Mouse (Mus musculus): Measurements from ENCODE around the gene Dedd.

Gene Dedd

DNA sequence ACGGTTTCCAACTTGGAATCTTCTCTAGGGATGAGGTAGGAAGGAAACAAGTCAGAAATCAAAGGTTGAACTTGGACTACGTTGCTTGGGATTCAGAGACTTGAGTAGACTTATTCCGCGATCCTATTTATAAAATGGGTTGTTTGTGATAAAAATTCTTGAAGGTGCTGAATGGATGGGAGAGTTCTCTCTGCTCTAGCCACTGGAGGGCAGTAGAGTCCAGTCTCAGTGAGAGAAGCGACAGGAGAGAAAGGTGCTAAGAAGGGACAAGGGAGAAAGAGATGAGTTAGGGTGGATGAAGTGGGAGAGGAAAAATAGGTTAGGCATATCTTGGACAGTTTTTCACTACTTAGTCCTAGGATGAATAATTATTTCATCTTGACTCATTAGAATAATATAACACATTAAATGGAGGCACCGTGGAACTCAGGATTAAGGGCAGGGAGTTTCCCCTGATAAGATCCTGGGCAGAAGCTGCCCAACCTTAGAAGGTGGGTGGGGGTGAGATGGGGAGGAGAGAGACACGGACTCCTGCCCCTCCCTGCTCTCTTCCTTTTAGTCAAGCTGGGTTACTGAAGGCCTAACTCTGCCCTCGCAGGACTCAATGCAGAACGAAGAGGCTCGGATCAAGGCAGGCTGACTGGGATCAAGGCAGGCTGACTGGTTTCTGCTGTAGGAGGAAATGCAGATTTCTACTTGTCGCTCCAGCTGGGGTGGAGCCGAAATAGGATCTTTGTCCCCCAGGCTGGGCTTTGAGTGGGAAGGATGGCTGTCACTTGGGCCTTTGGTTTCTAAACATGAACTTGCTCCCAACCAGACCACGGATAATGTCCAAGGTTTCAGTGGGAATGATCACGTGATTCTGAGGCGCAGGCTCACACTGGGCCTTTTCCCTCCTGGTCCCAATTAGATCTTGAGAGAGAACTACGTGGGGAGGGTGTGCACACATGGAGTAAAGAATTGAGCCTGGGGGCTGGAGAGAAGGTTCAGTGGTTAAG, 32.5 kb downstream of the Dedd start:
- peak; percentile 81 for DNase-seq

- no peak for DNase-seq
Measured at GRCm38 (mm10) chr1:171365934-171366333, 37.0 kb downstream of the Dedd start.

GRCm38 (mm10) chr1:171369845-171370556, 41.1 kb downstream of the Dedd start, which contains the start of gene Nectin4:
TSS of gene Nectin4 (plus strand) at chr1:171370099.
- no peak for DNase-seq

- no peak for DNase-seq
Measured at GRCm38 (mm10) chr1:171372880-171373279, 43.9 kb downstream of the Dedd start.

DNA sequence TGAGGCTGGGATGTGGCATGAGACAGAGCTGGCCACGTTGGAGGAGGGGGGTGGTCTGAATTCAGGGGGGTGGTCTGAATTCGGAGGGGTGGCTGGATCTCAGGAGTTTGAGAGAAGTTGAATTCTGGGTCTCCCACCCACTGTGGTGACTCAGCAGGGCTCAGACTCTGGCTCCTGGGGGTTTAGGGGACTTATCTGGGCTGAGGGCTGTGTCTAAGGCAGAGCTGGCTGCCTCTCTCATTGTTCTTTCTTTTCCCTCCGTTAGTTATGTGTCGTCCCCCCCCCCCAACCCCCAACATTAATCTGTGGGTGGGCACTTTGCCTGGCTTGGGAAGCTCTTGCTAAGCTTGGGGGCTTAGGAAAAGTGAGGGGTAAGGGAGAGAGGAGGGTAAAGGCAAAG, 45.0 kb downstream of the Dedd start:
- no peak for DNase-seq

DNA sequence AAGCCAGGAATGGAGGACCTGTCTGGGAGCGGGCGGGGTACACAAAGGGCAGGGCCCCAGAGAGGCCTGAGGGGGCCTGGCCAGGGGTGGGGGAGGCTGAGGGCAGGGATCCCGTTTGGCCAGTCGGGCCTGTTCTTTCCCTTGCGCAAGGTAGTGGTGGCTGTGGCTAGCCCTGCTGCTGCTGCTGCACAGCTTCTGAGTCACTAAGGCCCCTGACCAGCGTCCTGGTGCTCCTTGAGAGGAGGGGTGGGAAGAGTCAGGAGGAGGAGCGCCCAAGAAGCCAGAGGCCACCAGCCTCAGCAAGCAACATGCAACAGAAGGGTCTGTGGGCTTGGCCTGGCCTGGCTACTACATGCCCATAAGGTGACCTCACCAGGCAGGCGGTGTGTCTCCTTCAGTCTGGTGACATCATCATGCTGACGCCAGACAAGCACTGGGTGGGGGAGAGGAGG, 46.7 kb downstream of the Dedd start:
- no peak for DNase-seq

DNA sequence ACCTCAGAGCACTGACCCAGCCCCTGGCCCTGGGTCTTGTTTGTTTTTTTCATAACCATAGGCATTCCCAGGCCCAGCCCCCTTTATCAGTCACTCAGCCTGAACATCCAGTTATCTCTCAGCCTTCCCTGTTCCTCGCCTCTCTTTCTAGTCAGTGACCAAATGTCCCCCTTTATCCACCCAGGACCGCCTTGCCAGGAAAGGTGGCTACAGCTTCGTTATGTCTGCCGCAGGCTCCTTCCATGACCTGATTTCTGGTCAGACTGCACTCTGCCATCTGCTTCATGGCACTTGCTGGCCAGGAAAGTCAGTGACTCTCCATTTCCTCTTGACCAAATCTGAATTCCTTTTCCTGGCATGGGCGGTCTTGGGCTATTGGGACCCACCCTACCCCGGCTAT, 49.4 kb downstream of the Dedd start:
- no peak for DNase-seq

DNA sequence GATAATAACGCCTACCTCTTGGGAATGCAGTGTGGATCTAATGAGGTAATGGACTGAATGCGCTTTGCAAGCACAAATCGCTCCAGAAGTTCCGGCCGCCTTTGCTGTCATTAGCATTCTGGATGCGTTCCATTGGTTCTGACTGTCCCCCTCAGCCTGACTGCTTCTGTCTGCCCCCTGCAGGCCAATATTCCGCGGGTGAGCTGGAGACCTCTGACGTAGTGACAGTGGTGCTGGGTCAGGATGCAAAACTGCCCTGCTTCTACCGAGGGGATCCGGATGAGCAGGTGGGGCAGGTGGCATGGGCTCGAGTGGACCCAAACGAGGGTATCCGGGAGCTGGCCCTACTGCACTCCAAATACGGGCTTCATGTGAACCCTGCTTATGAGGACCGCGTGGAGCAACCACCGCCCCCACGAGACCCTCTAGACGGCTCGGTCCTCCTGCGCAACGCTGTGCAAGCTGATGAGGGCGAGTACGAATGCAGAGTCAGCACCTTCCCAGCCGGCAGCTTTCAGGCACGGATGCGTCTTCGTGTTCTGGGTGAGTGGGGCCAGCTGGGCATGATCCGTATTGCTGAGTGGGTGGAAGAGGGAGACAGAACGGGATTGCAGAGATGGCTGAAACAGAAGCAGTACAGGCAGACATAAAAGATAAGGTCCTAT, 51.1 kb downstream of the Dedd start:
- peak; percentile 73 for DNase-seq

DNA sequence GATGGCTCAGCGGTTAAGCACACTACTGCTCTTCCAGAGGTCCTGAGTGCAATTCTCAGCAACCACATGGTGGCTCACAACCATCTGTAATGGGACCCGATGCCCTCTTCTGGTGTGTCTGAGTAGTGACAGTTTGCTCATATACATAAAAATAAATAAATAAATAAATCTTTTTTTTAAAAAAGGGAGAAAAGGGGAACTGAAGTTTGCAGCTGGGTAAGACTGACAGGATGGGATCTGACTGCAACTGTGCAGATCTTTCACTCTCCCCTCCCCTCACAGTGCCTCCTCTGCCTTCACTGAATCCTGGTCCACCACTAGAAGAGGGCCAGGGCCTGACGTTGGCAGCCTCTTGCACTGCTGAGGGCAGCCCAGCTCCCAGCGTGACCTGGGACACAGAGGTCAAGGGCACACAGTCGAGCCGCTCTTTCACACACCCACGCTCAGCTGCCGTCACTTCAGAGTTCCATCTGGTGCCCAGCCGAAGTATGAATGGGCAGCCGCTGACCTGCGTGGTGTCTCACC, 53.2 kb downstream of the Dedd start:
- no peak for DNase-seq

DNA sequence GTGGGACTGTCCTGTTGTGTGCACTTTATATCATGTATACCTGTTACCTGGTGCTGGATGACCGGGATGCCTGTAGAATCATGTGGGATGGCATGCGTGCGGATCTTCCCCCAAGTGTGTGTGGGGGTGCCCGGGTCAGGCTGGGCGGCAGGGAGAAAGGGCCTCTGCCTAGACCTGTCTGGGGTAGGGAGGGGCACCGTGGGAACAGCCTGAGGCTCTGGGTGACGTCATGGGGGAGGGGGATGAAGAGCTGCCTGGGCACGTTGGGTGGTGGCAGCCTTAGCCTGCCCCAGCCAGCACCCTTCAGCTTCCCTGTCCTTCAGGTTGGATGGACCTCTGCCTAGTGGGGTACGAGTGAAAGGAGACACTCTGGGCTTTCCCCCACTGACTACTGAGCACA, 55.4 kb downstream of the Dedd start:
- no peak for DNase-seq

DNA sequence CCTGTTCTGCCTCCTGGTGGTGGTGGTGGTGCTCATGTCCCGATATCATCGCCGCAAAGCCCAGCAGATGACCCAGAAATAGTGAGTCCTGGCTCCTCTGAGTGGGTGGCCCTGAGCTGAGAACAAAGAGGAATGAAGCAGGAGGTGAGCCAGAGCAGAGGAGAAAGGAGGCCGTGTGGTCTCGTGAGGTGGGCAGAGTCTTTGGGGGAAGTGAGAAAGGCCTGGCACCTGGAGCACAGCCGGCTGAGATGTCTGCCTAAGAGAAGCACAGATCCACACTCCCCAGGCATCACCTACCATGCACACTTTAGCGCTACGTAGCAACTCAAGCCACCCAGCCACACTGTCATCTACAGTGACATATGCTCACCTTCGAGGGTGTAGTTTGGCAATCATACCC, 56.2 kb downstream of the Dedd start:
- no peak for DNase-seq

GRCm38 (mm10) chr1:171387099-171387498, 58.2 kb downstream of the Dedd start:
- no peak for DNase-seq

DNA sequence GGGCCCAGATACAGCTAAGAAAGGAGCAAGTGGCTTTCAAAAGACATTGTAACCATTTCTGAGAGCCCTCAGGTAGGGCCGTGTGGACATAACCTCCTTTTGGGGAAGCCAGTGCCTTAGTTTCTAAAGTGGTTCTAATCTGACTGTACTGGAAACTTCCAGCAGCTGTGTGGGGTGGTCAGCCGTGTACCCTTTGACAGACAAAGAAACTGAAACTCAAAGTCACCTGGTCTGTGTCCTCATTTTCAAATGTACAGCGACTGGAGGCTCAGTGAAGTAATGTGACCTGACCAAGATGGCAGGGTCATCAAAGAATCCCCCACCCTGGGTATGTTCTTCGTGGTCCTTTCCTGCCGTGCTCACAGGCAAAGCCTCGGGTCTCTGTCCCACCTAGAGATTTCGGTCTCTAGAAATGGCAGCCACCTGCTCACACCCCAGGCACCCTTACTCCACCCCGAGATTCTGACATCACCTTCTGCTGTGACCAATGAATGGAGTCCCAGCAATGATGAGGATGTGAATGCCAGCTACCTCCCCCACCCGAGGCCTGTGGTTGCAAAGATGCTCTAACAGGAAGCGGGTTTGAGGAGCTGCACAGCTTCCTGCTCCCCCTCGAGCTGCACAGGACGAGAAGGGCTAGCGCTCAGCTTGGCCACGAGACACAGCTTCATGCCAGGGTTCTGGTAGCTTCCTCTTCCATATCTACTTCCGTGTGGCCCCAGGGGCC, 59.6 kb downstream of the Dedd start, which contains the start of gene Arhgap30:
TSS of gene Arhgap30 (plus strand) at position 579 of the 727 bp plus-strand sequence.
- DNase-seq: peak; percentile 64

DNA sequence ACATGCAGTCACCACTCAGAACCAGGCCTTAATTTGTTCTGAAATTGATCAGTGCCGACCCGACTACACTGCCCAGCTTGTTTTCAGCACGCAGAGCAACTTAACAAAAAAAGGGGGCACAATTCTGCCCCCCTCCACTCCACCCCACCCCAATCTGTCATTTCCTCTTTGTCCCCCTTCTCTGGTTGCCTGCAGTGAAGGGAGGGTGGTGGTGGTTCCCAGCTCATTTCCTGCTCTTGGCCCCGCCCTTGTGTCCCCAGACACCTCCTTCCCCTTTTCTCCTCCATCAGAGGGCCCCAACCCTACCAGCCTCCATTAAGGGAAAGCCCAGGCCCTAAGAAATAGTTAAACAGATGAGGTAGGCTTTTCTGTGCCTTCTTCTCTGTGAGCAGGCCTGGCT, 61.2 kb downstream of the Dedd start:
- peak; percentile 49 for DNase-seq

Measured in liver (tissue).